Mouse (Mus musculus) kidney, postnatal 0 days (tissue): ENCODE results near the gene Mis18a. TPM values are rescaled to one million over a fixed set of nuclear protein-coding genes. Genes with fewer than 3 reads are reported as not detected.
A peak's percentile ranks its signal among the peaks of the same experiment; 100 is the strongest.

ENCODE experiments used
- ATAC-seq: fragments of 200-750 bp; cut with Nextera tagmentation; replicated peaks from 2 replicates; pipeline ENCODE4 v1.8.0; 2017; ENCODE audit warnings: low read depth, moderate number of reproducible peaks, moderate TSS enrichment, moderate library complexity; ENCODE audit not compliant: low FRiP score
- DNase-seq: peaks from one replicate; pipeline ENCODE4 v3.0.0-alpha.2; 2016; ENCODE audit warnings: low spot score
- H3K27ac ChIP-seq: fragments of 300-500 bp; sonication (generic); 2 replicates; pipeline ENCODE4 v1.5.1; 2014; ENCODE audit warnings: mild to moderate bottlenecking
- H3K27me3 ChIP-seq: fragments of 300-500 bp; sonication (generic); 2 replicates; pipeline ENCODE4 v1.6.1; 2014; ENCODE audit warnings: low read length, mixed read lengths; ENCODE audit not compliant: insufficient read depth
- H3K36me3 ChIP-seq: fragments of 300-500 bp; sonication (generic); 2 replicates; pipeline ENCODE4 v1.6.1; 2014; ENCODE audit warnings: low read length, mixed read lengths; ENCODE audit not compliant: insufficient read depth
- H3K4me1 ChIP-seq: fragments of 300-500 bp; sonication (generic); replicated peaks from 2 replicates; pipeline ENCODE4 v1.6.1; 2014; ENCODE audit warnings: antibody characterized with exemption, low read length, mixed read lengths; ENCODE audit not compliant: insufficient read depth
- H3K4me2 ChIP-seq: fragments of 300-500 bp; sonication (generic); 2 replicates; pipeline ENCODE4 v1.6.1; 2014; ENCODE audit warnings: mild to moderate bottlenecking, low read length, moderate library complexity, mixed read lengths
- H3K4me3 ChIP-seq: fragments of 300-500 bp; sonication (generic); replicated peaks from 2 replicates; pipeline ENCODE4 v1.5.1; 2014; ENCODE audit warnings: low read depth, low read length
- H3K9ac ChIP-seq: fragments of 300-500 bp; sonication (generic); 2 replicates; pipeline ENCODE4 v1.6.1; 2014; ENCODE audit warnings: low read depth, low read length
- H3K9me3 ChIP-seq: fragments of 300-500 bp; sonication (generic); replicated peaks from 2 replicates; pipeline ENCODE4 v1.6.1; 2016; ENCODE audit warnings: low read length, inconsistent platforms, mixed read lengths
- CTCF ChIP-seq: IDR thresholded peaks from 2 replicates; pipeline ENCODE4 v1.5.1; 2016; ENCODE audit warnings: antibody characterized with exemption, low read depth, mild to moderate bottlenecking, moderate library complexity
- WGBS: fragments of 180-500 bp; shearing (Covaris S2); extraction: QIAGEN DNeasy Blood & Tissue Kit; methylation state at CpG from one replicate; pipeline ENCODE4 v1.1.7; 2014; 5-methylcytosine and 5-hydroxymethylcytosine counted together
- polyA plus RNA-seq: library from polyadenylated mRNA; unstranded; fragments of >200 nt; fragmentation: Nextera tagmentation; extraction: Ambion mirVana; gene quantifications from 2 replicates; pipeline ENCODE4 v1.2.1, GENCODE M21; 2015

The Mis18a gene
- polyA plus RNA-seq, 1 experiment from 2014 or later, result 41.4 TPM

DNA sequence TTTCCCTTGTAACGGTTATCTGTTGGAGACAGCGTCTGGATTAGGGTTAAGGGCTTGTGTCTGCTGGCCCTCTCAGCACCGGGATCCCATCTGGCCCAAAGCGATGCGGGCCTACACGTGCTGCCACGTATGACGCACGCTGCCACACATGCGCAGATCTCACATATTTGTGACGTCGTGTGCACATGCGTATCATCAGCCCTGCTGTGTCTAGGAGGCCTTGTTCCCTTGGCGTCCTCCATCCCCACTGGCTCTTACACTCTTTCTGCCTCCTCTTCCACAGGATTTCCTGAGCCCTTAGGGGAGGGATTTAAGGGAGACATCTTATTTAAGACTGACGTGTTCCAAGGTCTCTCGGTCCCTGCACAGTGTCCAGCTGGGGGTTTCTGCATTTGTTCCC lies 47.2 kb downstream of the Mis18a start:
- H3K4me3 ChIP-seq, result no peak overlapping the region
- ATAC-seq, result no peak
- TF ChIP-seq CTCF, result no peak
- no peak overlapping the region for H3K9ac ChIP-seq
- WGBS, result 87% methylated on average over 16 of the region's 16 CpGs
- no peaks in the 10 kb centered on the region for H3K9me3 ChIP-seq
- no peak overlapping the region for H3K4me2 ChIP-seq
- H3K4me1 ChIP-seq, result no peaks in the 10 kb centered on the region
- H3K27ac ChIP-seq, result no peak overlapping the region
- DNase-seq, result no peak
- H3K27me3 ChIP-seq, result no peaks in the 10 kb centered on the region
- H3K36me3 ChIP-seq, result no peaks in the 10 kb centered on the region

DNA sequence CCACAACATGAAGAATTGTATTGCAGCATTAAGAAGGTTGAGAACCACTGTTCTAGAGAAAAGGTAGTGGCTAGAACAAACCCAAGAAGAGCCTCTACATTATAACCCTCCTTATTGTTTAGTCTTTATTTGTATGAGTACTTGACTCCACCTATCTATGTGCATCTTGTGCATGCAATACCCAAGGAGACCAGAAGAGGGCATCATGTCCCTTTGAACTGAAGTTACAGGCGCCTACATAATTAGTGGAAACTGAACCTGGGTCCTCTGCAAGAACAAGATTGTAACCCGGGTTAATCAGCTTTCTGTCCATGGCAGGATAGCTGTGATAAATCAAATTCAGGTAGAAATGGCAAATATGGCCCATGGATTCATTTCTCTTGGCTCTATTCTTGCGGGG lies 48.4 kb downstream of the Mis18a start:
- H3K4me1 ChIP-seq, result no peaks in the 10 kb centered on the region
- H3K27ac ChIP-seq, result no peak overlapping the region
- TF ChIP-seq CTCF, result peak; percentile 37; the same call in 1 of the 2 replicates
- H3K9me3 ChIP-seq, result no peaks in the 10 kb centered on the region
- no peak overlapping the region for H3K9ac ChIP-seq
- H3K27me3 ChIP-seq, result no peaks in the 10 kb centered on the region
- ATAC-seq (no peak), DNase-seq (no peak)
- 97% methylated on average over 3 of the region's 3 CpGs for WGBS
- H3K4me2 ChIP-seq, result no peak overlapping the region
- H3K36me3 ChIP-seq, result no peaks in the 10 kb centered on the region
- no peak overlapping the region for H3K4me3 ChIP-seq

GRCm38 (mm10) chr16:90676920-90677574 lies 50.2 kb downstream of the Mis18a start:
- DNase-seq (peak; percentile 74), ATAC-seq (peak; percentile 40; the same call in 1 of the 2 replicates)
- Histone ChIP-seq H3K4me2 (0 out of 2 replicates have a peak overlapping the region, but pooled peaks have one; percentile 9), H3K36me3 (no peaks in the 10 kb centered on the region), H3K9me3 (no peaks in the 10 kb centered on the region), H3K9ac (no peak overlapping the region), H3K4me3 (no peak overlapping the region), H3K27me3 (no peaks in the 10 kb centered on the region), H3K4me1 (no peaks in the 10 kb centered on the region), H3K27ac (no peak overlapping the region)
- no peak for TF ChIP-seq CTCF
- 12% methylated on average over 20 of the region's 20 CpGs for WGBS

DNA sequence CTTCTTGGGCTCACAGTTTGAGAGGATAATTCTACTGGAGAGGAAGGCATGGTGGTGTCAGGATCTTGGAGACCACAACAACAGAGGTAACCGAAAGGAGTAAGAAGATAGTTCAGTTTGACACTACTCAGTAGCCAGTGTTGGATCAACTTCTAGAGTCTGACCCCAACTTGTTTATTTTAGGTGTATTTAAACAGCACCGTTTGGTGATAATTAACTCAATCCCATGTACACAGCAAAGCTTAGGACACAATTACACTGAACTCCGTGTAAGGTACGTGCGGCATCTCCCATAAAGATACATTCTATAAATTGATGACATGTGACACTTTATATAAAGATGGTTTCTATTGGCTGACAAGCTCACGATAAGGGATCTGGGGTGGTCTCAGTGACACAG lies 52.6 kb downstream of the Mis18a start:
- Histone ChIP-seq H3K4me1 (no peaks in the 10 kb centered on the region), H3K4me3 (no peak overlapping the region), H3K9me3 (no peaks in the 10 kb centered on the region), H3K9ac (no peak overlapping the region), H3K27me3 (no peaks in the 10 kb centered on the region), H3K36me3 (no peaks in the 10 kb centered on the region), H3K4me2 (no peak overlapping the region), H3K27ac (no peak overlapping the region)
- ATAC-seq (no peak), DNase-seq (no peak)
- WGBS, result 94% methylated on average over 6 of the region's 6 CpGs
- TF ChIP-seq CTCF, result no peak

DNA sequence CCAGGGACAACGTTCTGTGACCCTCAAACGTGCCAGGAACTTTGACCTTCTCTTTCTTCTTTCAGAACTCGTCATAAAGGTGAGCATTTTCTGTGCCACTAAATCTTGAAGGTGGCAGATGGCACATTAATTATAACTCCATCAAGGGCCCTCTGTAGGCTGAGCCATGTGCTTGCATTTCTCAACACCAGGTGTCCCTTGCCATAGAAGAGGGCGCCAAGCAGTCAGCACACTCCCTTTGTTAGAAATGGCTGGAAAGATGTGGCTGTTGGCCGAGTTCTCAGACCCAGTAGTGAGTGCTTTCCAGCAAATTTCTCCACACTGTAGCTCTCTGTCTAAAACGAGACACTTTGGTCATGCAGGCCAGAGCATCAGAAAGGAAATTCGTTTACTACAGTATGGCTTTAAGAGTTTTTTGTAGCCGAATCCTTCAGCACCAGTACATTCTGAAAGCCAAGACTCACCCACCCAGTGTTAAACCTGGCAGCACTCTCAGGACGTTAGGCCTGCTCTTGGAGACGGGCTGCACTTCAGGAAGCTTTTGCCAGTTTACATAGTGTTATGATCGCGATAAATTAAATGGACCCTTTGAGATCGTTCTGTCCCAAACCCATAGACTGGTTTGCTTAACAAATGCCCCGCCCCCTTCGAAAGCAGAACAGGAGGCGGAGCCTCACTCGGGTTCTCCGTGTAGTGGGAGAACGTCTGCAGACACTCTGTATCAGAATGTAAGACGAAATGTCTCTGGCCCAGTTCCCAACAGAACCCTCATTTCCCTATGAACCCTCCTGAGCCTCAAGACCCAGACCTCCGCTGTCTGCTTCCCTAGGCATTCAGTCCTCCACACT lies 53.5 kb downstream of the Mis18a start:
- H3K9me3 ChIP-seq, result no peaks in the 10 kb centered on the region
- 81% methylated on average over 21 of the region's 21 CpGs for WGBS
- no peak for ATAC-seq

More for the DNA sequence above, 53.5 kb downstream of the Mis18a start:
- Histone ChIP-seq H3K27me3 (no peaks in the 10 kb centered on the region), H3K9ac (no peak overlapping the region), H3K27ac (no peak overlapping the region), H3K4me1 (no peaks in the 10 kb centered on the region), H3K4me2 (no peak overlapping the region), H3K4me3 (no peak overlapping the region), H3K36me3 (no peaks in the 10 kb centered on the region)
- TF ChIP-seq CTCF, result no peak
- DNase-seq, result no peak

Other genes starting within 250 kb of the Mis18a start
- gene Mrap, start 10.8 kb upstream of the Mis18a start, polyA plus RNA-seq, result 0.14 TPM in 1 of 2 replicates, not detected in the other
- 4.2 and 5.1 TPM in 2 replicates for gene Urb1, start 83.0 kb upstream of the Mis18a start, polyA plus RNA-seq
- 1.0 and 1.2 TPM in 2 replicates for gene Eva1c, start 99.3 kb upstream of the Mis18a start, polyA plus RNA-seq
- 43.7 and 48.1 TPM in 2 replicates for gene Cfap298, start 207.7 kb upstream of the Mis18a start, polyA plus RNA-seq